Mouse (Mus musculus) embryonic facial prominence, embryonic 14.5 days (tissue): ENCODE measurements around the gene Kif2a. TPM values are rescaled to one million over a fixed set of nuclear protein-coding genes. Genes with fewer than 3 reads are reported as not detected.

ENCODE experiments used
- ATAC-seq: fragments of 200-750 bp; cut with Nextera tagmentation; 2 replicates; pipeline ENCODE4 v1.8.0; 2017; ENCODE audit warnings: low read depth, moderate number of reproducible peaks, moderate TSS enrichment
- DNase-seq: peaks from one replicate; pipeline ENCODE4 v3.0.0-alpha.2; 2015; ENCODE audit warnings: low spot score
- H3K27ac ChIP-seq: fragments of 300-500 bp; sonication (generic); replicated peaks from 2 replicates; pipeline ENCODE4 v1.5.1; 2014; ENCODE audit warnings: low read depth, mild to moderate bottlenecking, low read length, moderate library complexity
- H3K27me3 ChIP-seq: fragments of 300-500 bp; sonication (generic); replicated peaks from 2 replicates; pipeline ENCODE4 v1.6.1; 2014; ENCODE audit warnings: low read length; ENCODE audit not compliant: control insufficient read depth, insufficient read depth
- H3K36me3 ChIP-seq: fragments of 300-500 bp; sonication (generic); 2 replicates; pipeline ENCODE4 v1.6.1; 2014; ENCODE audit warnings: low read length, mixed read lengths; ENCODE audit not compliant: control insufficient read depth, insufficient read depth
- H3K4me1 ChIP-seq: fragments of 300-500 bp; sonication (generic); 2 replicates; pipeline ENCODE4 v1.6.1; 2014; ENCODE audit warnings: antibody characterized with exemption, low read length; ENCODE audit not compliant: control insufficient read depth, insufficient read depth
- H3K4me2 ChIP-seq: fragments of 300-500 bp; sonication (generic); 2 replicates; pipeline ENCODE4 v1.6.1; 2014; ENCODE audit warnings: low read depth, mild to moderate bottlenecking, low read length, moderate library complexity, mixed read lengths
- H3K4me3 ChIP-seq: fragments of 300-500 bp; sonication (generic); 2 replicates; pipeline ENCODE4 v1.5.1; 2014; ENCODE audit warnings: low read depth, mild to moderate bottlenecking, low read length
- H3K9ac ChIP-seq: fragments of 300-500 bp; sonication (generic); 2 replicates; pipeline ENCODE4 v1.6.1; 2014; ENCODE audit warnings: low read depth, mild to moderate bottlenecking, low read length, moderate library complexity, mixed read lengths
- H3K9me3 ChIP-seq: fragments of 300-500 bp; sonication (generic); 2 replicates; pipeline ENCODE4 v1.6.1; 2016; ENCODE audit warnings: low read length; ENCODE audit not compliant: control insufficient read depth
- WGBS: fragments of 180-500 bp; shearing (Covaris S2); extraction: QIAGEN DNeasy Blood & Tissue Kit; methylation state at CpG from one replicate; pipeline ENCODE4 v1.1.7; 2014; 5-methylcytosine and 5-hydroxymethylcytosine counted together
- polyA plus RNA-seq: library from polyadenylated mRNA; unstranded; fragments of >200 nt; fragmentation: Nextera tagmentation; extraction: Ambion mirVana; gene quantifications from 2 replicates; pipeline ENCODE4 v1.2.1, GENCODE M21; 2014

Kif2a gene
- polyA plus RNA-seq, result 24.3 and 25.6 TPM in 2 replicates

GRCm38 (mm10) chr13:107021461-107022265, at the start of gene Kif2a:
Gene Kif2a (minus strand): TSS chr13:107022126.
- Histone ChIP-seq H3K27ac (peak within 1 kb of the TSS; percentile 94), H3K4me1 (peaks cover 2% of the 10 kb centered on the region; the same call in 1 of the 2 replicates), H3K9ac (peak within 1 kb of the TSS; percentile 88), H3K9me3 (no peaks in the 10 kb centered on the region), H3K27me3 (no peaks in the 10 kb centered on the region), H3K36me3 (no peaks in the 10 kb centered on the region), H3K4me3 (peak within 1 kb of the TSS; percentile 80), H3K4me2 (peak within 1 kb of the TSS; percentile 83)
- DNase-seq (peak; percentile 48), ATAC-seq (peak; percentile 66)
- under 1% methylated on average over 17 of the region's 87 CpGs for WGBS

GRCm38 (mm10) chr13:107069061-107069460, 47.1 kb upstream of the Kif2a start:
- WGBS, result 88% methylated on average over 1 of the region's 1 CpGs
- ATAC-seq (no peak), DNase-seq (no peak)
- Histone ChIP-seq H3K4me2 (no peak overlapping the region), H3K9ac (no peak overlapping the region), H3K36me3 (no peaks in the 10 kb centered on the region), H3K27ac (no peak overlapping the region), H3K4me1 (0 out of 2 replicates have a peak, but pooled peaks cover 4% of the 10 kb centered on the region), H3K4me3 (no peak overlapping the region), H3K27me3 (no peaks in the 10 kb centered on the region), H3K9me3 (no peaks in the 10 kb centered on the region)

DNA sequence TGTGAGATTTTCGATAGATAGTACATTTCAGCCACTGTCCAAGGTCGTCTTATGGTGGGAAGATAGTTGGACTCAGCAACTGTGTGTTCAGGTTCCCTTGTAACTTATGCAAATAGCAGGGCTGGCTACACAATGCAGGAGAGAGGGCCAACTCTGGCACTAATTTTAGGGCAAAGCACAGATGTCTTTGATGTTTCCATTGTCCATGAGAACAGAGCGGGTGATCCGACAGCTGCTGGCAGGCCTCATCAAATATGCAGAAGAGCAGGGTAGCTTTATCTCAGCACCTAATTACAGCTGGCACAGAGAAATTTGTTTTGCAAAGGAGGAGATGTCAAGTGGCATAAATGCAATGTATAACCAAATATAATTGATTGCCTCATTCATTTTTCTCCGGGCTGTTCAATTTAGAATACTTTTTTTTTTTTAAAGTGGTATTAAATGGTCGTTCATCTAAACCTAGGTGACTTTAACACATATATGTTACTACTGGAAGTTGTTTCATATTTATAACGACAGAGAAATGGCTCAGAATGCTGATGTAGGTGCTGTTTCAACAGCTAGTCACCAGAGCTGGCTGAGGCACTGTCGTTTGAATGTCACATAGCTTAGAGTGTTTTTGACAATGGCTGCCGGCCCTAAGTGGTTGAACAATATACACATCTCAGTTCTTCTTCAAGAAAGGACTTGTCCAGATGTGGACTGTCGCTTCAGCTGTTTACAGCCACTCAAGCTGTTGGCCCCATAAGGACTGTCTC, 43.4 kb upstream of the Kif2a start:
- DNase-seq, result no peak
- Histone ChIP-seq H3K9ac (no peak overlapping the region), H3K36me3 (no peaks in the 10 kb centered on the region), H3K9me3 (no peaks in the 10 kb centered on the region), H3K27ac (no peak overlapping the region), H3K4me2 (no peak overlapping the region), H3K4me3 (no peak overlapping the region), H3K27me3 (no peaks in the 10 kb centered on the region), H3K4me1 (no peaks in the 10 kb centered on the region)
- ATAC-seq, result no peak
- WGBS, result 68% methylated on average over 10 of the region's 10 CpGs

GRCm38 (mm10) chr13:107064263-107064662, 42.3 kb upstream of the Kif2a start:
- H3K27ac ChIP-seq, result no peak overlapping the region
- no peaks in the 10 kb centered on the region for H3K27me3 ChIP-seq
- WGBS, result 78% methylated on average over 2 of the region's 2 CpGs
- H3K36me3 ChIP-seq, result no peaks in the 10 kb centered on the region
- no peak overlapping the region for H3K4me3 ChIP-seq
- no peaks in the 10 kb centered on the region for H3K9me3 ChIP-seq
- DNase-seq, result no peak
- no peaks in the 10 kb centered on the region for H3K4me1 ChIP-seq
- H3K4me2 ChIP-seq, result no peak overlapping the region
- no peak for ATAC-seq
- H3K9ac ChIP-seq, result no peak overlapping the region

DNA sequence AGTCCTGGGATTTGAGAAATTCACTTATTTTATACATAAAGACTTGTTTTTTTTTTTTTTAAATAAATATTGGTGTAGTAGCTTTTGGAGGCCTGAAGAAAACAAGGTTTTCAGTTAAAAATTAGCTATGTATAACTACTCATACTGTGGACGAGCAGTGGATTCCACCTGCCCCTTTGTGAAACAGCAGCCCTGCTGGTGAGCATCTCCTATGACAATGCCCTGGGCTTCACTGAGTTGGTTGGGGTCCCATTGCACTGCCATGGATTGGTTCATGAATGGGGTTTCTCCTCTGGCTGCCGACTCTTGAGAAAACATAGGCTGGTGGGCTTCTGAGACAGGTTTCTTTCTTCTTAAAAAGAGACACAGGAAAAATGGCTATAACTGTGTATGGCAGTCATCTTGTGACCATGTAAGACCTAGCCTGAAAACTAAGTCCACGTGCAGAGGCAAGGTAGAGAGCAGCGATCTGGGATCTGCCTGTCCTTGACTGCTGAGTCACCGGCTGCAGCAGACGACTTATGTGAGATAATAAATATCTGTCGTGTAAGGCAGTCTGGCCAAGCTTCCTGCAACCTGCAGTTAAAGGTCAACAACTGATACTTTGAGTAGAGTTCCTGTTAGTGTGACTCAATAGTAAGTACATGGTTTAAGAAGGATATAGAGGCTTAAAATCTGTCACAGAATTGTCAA, 41.3 kb upstream of the Kif2a start:
- H3K4me1 ChIP-seq, result no peaks in the 10 kb centered on the region
- H3K4me2 ChIP-seq, result no peak overlapping the region
- WGBS, result 62% methylated on average over 7 of the region's 7 CpGs
- H3K9ac ChIP-seq, result no peak overlapping the region
- DNase-seq, result no peak
- H3K9me3 ChIP-seq, result no peaks in the 10 kb centered on the region
- H3K27me3 ChIP-seq, result no peaks in the 10 kb centered on the region
- no peaks in the 10 kb centered on the region for H3K36me3 ChIP-seq
- no peak for ATAC-seq
- no peak overlapping the region for H3K4me3 ChIP-seq
- no peak overlapping the region for H3K27ac ChIP-seq

DNA sequence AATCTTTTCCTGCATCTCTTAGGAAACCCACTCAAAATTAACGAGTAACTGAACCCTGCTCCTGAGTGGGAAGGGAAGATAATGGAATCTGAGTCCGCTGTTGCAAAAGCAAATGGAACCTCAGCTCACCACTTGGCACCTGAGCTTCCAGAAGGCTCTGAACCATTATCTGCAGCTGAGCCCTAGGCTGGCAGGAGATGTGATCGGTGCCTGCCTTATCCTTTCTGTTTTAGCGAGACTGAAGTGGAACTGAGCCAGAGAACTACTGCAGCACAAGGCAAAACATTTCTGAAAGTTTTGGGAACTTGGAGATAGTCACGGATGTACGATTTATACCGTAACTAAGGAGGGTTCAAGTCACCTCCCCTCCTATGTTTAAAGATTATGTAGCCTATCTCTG, 38.2 kb upstream of the Kif2a start:
- 81% methylated on average over 7 of the region's 7 CpGs for WGBS
- H3K9ac ChIP-seq, result no peak overlapping the region
- no peak overlapping the region for H3K4me2 ChIP-seq
- DNase-seq (no peak), ATAC-seq (no peak)
- H3K36me3 ChIP-seq, result no peaks in the 10 kb centered on the region
- H3K4me3 ChIP-seq, result no peak overlapping the region
- no peaks in the 10 kb centered on the region for H3K9me3 ChIP-seq
- H3K27ac ChIP-seq, result no peak overlapping the region
- H3K27me3 ChIP-seq, result no peaks in the 10 kb centered on the region
- no peaks in the 10 kb centered on the region for H3K4me1 ChIP-seq

GRCm38 (mm10) chr13:107059460-107059859, 37.5 kb upstream of the Kif2a start:
- no peak overlapping the region for H3K4me2 ChIP-seq
- ATAC-seq, result no peak
- DNase-seq, result no peak
- no peaks in the 10 kb centered on the region for H3K36me3 ChIP-seq
- no peak overlapping the region for H3K4me3 ChIP-seq
- no peaks in the 10 kb centered on the region for H3K27me3 ChIP-seq
- H3K27ac ChIP-seq, result no peak overlapping the region
- H3K9me3 ChIP-seq, result no peaks in the 10 kb centered on the region
- H3K9ac ChIP-seq, result no peak overlapping the region
- no peaks in the 10 kb centered on the region for H3K4me1 ChIP-seq
- 71% methylated on average over 3 of the region's 3 CpGs for WGBS

GRCm38 (mm10) chr13:107056318-107056717, 34.4 kb upstream of the Kif2a start:
- Histone ChIP-seq H3K4me3 (no peak overlapping the region), H3K9ac (no peak overlapping the region), H3K9me3 (no peaks in the 10 kb centered on the region), H3K27me3 (no peaks in the 10 kb centered on the region), H3K36me3 (no peaks in the 10 kb centered on the region), H3K27ac (no peak overlapping the region), H3K4me2 (no peak overlapping the region), H3K4me1 (no peaks in the 10 kb centered on the region)
- WGBS, result 44% methylated on average over 4 of the region's 4 CpGs
- ATAC-seq (no peak), DNase-seq (peak; percentile 22)
